Mouse (Mus musculus) heart, postnatal 0 days (tissue): ENCODE data around the gene Pptc7. TPM values are rescaled to one million over a fixed set of nuclear protein-coding genes. Genes with fewer than 3 reads are reported as not detected.

Experiments used
- ATAC-seq: fragments of 200-750 bp; cut with Nextera tagmentation; 2 replicates; pipeline ENCODE4 v1.8.0; 2017; ENCODE audit warnings: low read depth, moderate number of reproducible peaks, moderate library complexity; ENCODE audit not compliant: insufficient read depth
- DNase-seq: peaks from one replicate; pipeline ENCODE4 v3.0.0-alpha.2; 2016; ENCODE audit warnings: low spot score
- H3K27ac ChIP-seq: fragments of 300-500 bp; sonication (generic); 2 replicates; pipeline ENCODE4 v1.5.1; 2014; ENCODE audit warnings: low read depth, mild to moderate bottlenecking
- H3K27me3 ChIP-seq: fragments of 300-500 bp; sonication (generic); 2 replicates; pipeline ENCODE4 v1.6.1; 2014; ENCODE audit warnings: low read length, mixed read lengths; ENCODE audit not compliant: control insufficient read depth, insufficient read depth
- H3K36me3 ChIP-seq: fragments of 300-500 bp; sonication (generic); replicated peaks from 2 replicates; pipeline ENCODE4 v1.6.1; 2014; ENCODE audit warnings: low read length, mixed read lengths; ENCODE audit not compliant: control insufficient read depth, insufficient read depth
- H3K4me1 ChIP-seq: fragments of 300-500 bp; sonication (generic); 2 replicates; pipeline ENCODE4 v1.6.1; 2014; ENCODE audit warnings: antibody characterized with exemption; ENCODE audit not compliant: control insufficient read depth, insufficient read depth
- H3K4me2 ChIP-seq: fragments of 300-500 bp; sonication (generic); 2 replicates; pipeline ENCODE4 v1.6.1; 2014; ENCODE audit warnings: low read depth, mild to moderate bottlenecking, low read length, moderate library complexity
- H3K4me3 ChIP-seq: fragments of 300-500 bp; sonication (generic); 2 replicates; pipeline ENCODE4 v1.5.1; 2014; ENCODE audit warnings: low read depth, low read length
- H3K9ac ChIP-seq: fragments of 300-500 bp; sonication (generic); replicated peaks from 2 replicates; pipeline ENCODE4 v1.6.1; 2014; ENCODE audit warnings: low read depth, low read length, mixed read lengths
- H3K9me3 ChIP-seq: fragments of 300-500 bp; sonication (generic); replicated peaks from 2 replicates; pipeline ENCODE4 v1.6.1; 2016; ENCODE audit warnings: low read length; ENCODE audit not compliant: control insufficient read depth
- CTCF ChIP-seq: IDR thresholded peaks from 2 replicates; pipeline ENCODE4 v1.5.1; 2016; ENCODE audit warnings: antibody characterized with exemption, control low read depth, low read depth
- EP300 ChIP-seq: IDR thresholded peaks from 2 replicates; pipeline ENCODE4 v1.6.1; 2016; ENCODE audit warnings: antibody characterized with exemption, low read depth
- WGBS: fragments of 180-500 bp; shearing (Covaris S2); extraction: QIAGEN DNeasy Blood & Tissue Kit; methylation state at CpG from one replicate; pipeline ENCODE4 v1.1.7; 2014; 5-methylcytosine and 5-hydroxymethylcytosine counted together
- polyA plus RNA-seq: library from polyadenylated mRNA; unstranded; fragments of >200 nt; fragmentation: Nextera tagmentation; extraction: Ambion mirVana; gene quantifications from 2 replicates; pipeline ENCODE4 v1.2.1, GENCODE M21; 2015
- total RNA-seq: library from RNA; depleted of rRNA; stranded (reverse); fragments of >200 nt; gene quantifications from 2 replicates; pipeline ENCODE4 v1.2.3, GENCODE M21; 2014; ENCODE audit warnings: low replicate concordance

Gene Pptc7
- total and polyA plus RNA-seq, 2 experiments from 2014 or later: 20.5 to 33.9 TPM

DNA sequence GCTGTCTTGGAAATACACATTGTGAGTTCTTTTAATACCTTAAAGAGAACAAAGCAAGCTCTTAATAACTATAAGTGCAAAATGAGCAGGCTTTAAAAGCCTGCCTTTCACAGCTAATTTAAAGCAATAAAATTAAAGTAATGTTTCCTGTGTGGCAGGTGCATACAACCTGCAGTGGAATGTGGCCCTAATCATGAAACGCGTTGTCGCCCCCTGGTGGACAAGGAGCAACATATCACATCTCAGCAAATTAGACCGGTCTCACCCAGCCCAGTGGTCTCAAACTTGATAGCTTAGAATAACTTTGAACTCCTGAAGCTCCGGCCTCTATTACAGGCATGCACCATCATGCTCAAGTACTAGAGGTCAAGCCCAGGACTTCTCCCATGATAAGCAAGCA lies 60.1 kb downstream of the Pptc7 start:
- Histone ChIP-seq H3K36me3 (no peaks in the 10 kb centered on the region), H3K9me3 (no peaks in the 10 kb centered on the region), H3K4me1 (no peaks in the 10 kb centered on the region), H3K4me2 (no peak overlapping the region), H3K9ac (no peak overlapping the region), H3K4me3 (no peak overlapping the region), H3K27me3 (no peaks in the 10 kb centered on the region), H3K27ac (no peak overlapping the region)
- 4% methylated on average over 5 of the region's 5 CpGs for WGBS
- peak; percentile 57 for ATAC-seq
- DNase-seq: peak; percentile 53
- TF ChIP-seq EP300: no peak
- TF ChIP-seq CTCF: peak; percentile 89

DNA sequence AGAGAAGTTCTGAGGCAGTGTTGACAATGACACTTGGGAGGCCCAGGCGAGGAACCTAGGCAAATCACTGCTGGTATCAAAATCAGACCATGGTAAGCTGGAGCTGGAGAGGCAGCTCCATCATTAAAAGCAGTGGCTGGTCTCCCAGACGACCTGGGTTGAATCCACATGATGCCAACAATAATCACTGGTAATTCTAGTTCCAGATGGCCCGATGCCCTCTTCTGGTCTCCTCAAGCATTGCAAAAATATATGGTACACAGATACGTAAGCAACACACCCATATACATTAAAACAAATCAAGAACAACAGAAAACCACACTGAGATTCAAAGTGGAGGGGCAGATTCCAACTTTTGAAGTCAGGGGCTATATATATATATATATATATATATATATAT lies 61.6 kb downstream of the Pptc7 start:
- Histone ChIP-seq H3K4me2 (no peak overlapping the region), H3K9ac (no peak overlapping the region), H3K9me3 (no peaks in the 10 kb centered on the region), H3K27ac (no peak overlapping the region), H3K4me1 (no peaks in the 10 kb centered on the region), H3K27me3 (no peaks in the 10 kb centered on the region), H3K4me3 (no peak overlapping the region), H3K36me3 (no peaks in the 10 kb centered on the region)
- 76% methylated on average over 4 of the region's 4 CpGs for WGBS
- ATAC-seq: no peak
- TF ChIP-seq CTCF (no peak), EP300 (no peak)
- no peak for DNase-seq

DNA sequence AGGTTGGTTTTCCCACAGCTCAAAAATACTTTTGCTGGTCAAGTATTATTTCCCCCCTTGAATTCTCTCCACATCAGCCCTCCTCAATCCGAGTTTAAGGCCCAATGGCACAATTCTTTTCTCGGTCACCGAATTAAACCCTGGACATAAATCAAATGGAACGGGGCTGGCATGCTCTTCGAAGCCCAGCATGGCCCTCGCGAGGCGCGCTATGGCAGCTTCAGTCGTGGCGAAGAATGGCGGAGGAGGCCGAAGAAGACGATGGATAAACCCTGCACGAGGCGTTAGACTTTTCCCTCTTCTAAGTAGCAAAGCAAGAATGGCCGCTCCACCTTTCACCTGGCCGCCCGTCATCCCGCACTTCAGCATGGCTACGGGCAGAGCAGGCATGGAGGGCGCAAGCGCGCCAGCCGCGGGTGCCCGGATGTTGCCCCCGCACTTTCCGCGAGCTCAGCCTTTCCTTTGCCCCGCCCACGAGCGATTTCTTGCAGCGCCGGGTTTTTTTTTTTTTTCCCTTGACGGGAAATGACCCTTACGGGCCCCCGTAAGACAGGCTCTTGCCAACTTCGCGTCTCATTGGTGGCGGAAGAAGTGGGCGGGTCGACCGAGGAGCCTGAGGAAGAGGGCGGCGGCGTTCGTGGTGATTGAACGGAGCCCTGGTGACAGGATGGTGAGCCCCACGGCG lies 69.8 kb downstream of the Pptc7 start, which contains the start of the genes Rad9b and Vps29:
Gene Rad9b, minus strand, starts transcription at position 427 of the 685 bp plus-strand sequence.
Gene Vps29, plus strand, starts transcription at position 563 of the 685 bp plus-strand sequence.
- peak within 1 kb of the TSS; percentile 83 for H3K9ac ChIP-seq
- H3K27me3 ChIP-seq: no peaks in the 10 kb centered on the region
- H3K36me3 ChIP-seq: no peaks in the 10 kb centered on the region
- H3K4me1 ChIP-seq: peaks cover 7% of the 10 kb centered on the region
- H3K4me3 ChIP-seq: peak within 1 kb of the TSS; percentile 83
- peak within 1 kb of the TSS; percentile 77 for H3K27ac ChIP-seq
- H3K4me2 ChIP-seq: peak within 1 kb of the TSS; percentile 82
- TF ChIP-seq EP300 (peak; percentile 82; the same call in 1 of the 2 replicates), CTCF (no peak)
- H3K9me3 ChIP-seq: no peaks in the 10 kb centered on the region
- 2% methylated on average over 51 of the region's 51 CpGs for WGBS
- DNase-seq (peak; percentile 98), ATAC-seq (peak; percentile 92)

DNA sequence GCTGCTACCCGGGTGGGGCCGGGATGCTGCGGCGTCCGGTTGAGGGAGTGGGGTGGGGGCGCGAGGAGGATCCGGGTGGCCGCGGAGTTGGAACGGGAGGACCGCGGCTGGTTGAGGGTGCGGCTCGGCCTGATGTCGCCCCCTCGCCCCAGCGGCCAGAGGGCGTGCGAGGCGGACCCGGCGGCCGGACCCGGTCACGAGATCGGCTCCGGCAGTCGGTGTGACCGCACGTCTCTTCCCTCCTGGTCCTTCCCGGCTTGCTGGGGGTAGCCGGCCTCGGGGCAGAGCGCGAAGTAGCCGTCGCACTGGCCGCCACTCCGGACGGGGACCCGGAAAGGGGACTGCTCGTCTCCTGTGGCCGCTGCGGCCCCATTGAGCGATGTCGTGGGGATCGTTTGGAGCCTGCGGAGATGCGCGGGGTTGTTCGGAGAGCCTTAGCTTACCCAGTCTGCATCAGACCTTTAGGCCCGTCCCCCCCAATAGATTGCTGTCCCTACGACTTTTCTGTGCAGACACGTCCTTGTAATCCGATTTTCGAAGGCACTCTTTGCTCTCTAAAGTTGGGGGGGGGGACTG lies 70.4 kb downstream of the Pptc7 start:
- ATAC-seq: peak; percentile 60
- H3K9me3 ChIP-seq: no peaks in the 10 kb centered on the region
- H3K9ac ChIP-seq: peak overlapping the region; percentile 83
- peak overlapping the region; percentile 82 for H3K4me2 ChIP-seq
- no peaks in the 10 kb centered on the region for H3K36me3 ChIP-seq
- H3K4me1 ChIP-seq: peaks cover 7% of the 10 kb centered on the region
- peak overlapping the region; percentile 77 for H3K27ac ChIP-seq
- no peaks in the 10 kb centered on the region for H3K27me3 ChIP-seq
- no peak for DNase-seq
- peak overlapping the region; percentile 83 for H3K4me3 ChIP-seq
- TF ChIP-seq EP300 (no peak), CTCF (no peak)
- 0% methylated on average over 53 of the region's 57 CpGs for WGBS

DNA sequence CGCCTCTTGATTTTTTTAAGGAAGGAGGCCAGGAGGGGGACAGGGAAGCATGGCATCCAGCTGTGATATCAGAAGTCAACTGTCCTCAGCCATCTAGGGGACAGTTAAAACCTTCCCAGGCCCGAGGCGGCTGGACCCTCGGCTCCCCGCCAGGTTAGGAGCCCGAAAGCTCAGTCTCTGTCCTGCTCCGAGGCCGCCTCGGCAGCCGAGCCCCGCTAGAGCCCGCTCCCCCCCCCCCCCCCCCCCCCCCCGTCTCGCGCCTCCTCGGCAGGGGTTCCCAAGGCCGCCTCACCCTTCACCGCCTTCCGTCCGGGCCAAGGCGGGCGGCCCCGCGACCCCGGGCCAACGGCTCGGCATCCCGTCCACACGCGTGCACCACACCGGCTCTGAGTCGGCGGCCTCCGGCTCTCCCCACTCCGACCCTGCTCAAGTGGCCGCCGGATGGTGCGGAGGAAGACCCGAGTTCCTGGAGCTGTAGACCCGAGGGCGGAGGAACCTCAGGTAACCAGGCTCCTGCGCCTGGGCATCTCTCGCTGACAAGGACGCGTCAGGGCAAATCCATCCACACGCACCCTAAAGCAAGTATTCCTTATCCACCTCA lies 87.5 kb downstream of the Pptc7 start, which contains the start of gene Gpn3:
Gene Gpn3, plus strand, starts transcription at position 286 of the 601 bp plus-strand sequence.
- under 1% methylated on average over 27 of the region's 46 CpGs for WGBS
- Histone ChIP-seq H3K9me3 (no peaks in the 10 kb centered on the region), H3K9ac (peak within 1 kb of the TSS; percentile 64), H3K4me1 (no peaks in the 10 kb centered on the region), H3K27me3 (no peaks in the 10 kb centered on the region), H3K27ac (peak within 1 kb of the TSS; percentile 91), H3K4me3 (peak within 1 kb of the TSS; percentile 83), H3K4me2 (peak within 1 kb of the TSS; percentile 68), H3K36me3 (peaks cover 48% of the 10 kb centered on the region)
- ATAC-seq (peak; percentile 50), DNase-seq (peak; percentile 25)
- TF ChIP-seq EP300: no peak
- TF ChIP-seq CTCF: no peak
